Mouse (Mus musculus) left cerebral cortex, adult 18-20 months (tissue): ENCODE results near the gene Gm49320. TPM values are rescaled to one million over a fixed set of nuclear protein-coding genes. Genes with fewer than 3 reads are reported as not detected.

Experiments
- DNase-seq, 2 experiments: peaks; one replicate each; pipeline ENCODE4 v3.0.0; 2021 to 2022; ENCODE audit warnings: low spot score in 2 of 2, mixed read lengths in 1 of 2
- total RNA-seq, 2 experiments: library from RNA; stranded (reverse); gene quantifications; 2 replicates each; pipeline ENCODE4 v1.2.3; 2021

Gm49320 gene
- total RNA-seq, 2 experiments from 2014 or later = not detected

- DNase-seq = peak; percentile 82 to 84
These were observed 19.6 kb downstream of the Gm49320 start for GRCm38 (mm10) chr8:4258233-4258632.

DNA sequence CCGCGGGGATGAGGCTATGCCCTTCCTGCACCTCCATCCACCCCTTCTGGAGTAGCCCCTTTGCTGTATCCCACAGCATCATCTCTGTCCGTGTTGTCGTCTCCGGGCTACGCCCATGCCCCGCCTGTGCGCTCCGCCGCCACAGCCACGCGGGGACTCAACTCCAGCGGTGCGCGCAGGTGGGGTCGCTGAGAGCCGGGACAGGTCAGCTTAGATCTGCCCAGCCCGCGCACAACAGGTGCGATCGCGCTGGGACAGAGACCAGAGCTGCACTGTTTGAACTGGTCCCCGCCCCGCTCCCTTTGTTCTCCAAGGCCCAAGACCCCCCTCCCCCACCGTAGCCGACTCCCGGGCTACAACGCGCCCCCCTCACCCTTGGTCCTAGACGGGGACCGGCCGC lies 20.0 kb downstream of the Gm49320 start:
- DNase-seq = peak; percentile 30 to 42

- peak; percentile 95 for DNase-seq
These were observed 20.6 kb downstream of the Gm49320 start, which contains the start of gene Ctxn1 for GRCm38 (mm10) chr8:4259125-4259804. TSS of gene Ctxn1 (minus strand) at chr8:4259274.

DNA sequence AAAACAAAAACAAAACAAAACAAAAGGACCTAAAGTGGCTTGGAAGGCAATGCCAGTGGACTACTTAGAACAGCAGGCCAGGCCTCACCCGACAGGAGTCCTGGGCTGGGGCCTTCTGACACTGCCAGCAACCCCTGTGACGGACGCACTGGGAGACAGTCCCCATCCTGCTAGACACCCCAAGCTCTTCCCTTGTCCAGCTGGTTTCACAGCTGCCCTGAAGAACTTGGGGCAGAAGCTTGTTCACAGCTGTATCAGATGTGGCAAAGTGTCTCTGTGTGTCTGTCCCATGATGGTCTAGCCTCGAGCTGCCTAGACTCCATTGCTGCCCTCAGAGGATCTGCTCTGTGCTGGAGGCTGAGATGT lies 21.1 kb downstream of the Gm49320 start:
- no peak for DNase-seq

DNA sequence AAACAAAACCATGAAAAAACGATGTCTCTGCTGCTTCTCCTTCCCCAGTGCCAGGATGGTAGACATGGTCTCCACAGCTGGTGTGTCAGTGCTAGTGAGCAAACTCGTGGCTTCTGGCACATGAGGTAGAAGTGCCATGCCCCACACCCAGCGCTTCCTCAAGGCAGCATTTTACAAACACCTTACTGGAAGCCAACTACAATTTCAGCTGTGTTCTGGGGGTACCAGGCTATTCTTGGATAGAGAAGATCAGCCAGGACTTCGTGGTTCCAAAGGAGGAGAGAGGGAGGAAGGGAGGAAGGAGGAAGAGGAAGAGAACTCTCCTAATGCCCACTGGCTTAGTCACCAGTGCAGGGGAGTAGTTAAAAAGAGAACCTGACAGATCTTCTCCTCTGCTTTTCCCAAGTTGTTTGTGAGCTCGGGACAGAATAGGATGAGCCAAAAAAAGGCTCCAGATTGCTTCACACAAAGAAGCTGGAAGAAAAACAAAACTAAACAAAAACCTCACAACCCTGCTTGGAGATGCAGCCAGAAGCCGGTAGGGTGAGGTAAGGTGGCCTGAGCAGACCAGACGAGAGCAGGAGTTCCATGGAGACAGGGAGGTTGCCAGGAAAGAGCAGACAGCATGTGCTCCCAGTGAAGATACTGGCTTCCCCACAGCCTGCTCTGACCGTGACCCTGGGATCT lies 24.6 kb downstream of the Gm49320 start:
- peak in 1 of 2 experiments; percentile 26 for DNase-seq

DNA sequence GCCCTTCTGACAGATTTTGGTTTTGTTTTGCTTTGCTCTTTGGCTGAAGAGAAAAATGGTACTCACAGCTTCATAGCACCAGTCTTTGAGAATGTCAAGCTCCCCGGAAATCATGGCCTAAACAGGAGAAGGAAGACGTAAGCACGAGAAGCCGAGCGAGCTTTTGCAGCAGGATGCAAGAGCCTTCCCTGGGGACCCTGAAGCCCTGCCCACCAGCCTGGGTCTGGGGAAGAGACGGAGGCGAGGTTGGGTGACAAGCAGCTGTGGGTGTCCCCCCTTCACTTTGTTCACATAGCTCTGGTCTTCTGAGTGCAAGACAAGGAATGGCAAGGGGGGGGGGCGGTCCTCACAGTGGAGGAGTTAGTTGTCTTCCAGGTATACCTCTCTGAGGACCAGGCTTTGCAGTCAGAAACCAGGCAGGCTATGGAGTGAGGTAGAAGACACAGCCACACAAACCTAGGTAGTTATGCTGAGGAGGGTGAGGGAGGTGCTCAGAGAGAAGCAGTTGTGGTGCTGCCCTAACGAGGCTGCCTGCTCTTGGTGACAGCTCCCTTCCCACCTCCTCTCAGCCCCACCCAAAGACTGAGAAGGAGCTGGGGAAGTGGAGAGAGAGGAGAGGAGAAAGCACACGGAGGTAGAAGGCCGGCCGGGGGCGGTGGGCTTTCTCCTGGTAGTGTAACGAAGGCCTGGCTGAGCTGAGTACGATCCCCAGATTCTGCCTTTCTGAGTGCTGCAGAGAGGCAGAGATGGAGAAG lies 26.7 kb downstream of the Gm49320 start:
- no peak for DNase-seq

DNA sequence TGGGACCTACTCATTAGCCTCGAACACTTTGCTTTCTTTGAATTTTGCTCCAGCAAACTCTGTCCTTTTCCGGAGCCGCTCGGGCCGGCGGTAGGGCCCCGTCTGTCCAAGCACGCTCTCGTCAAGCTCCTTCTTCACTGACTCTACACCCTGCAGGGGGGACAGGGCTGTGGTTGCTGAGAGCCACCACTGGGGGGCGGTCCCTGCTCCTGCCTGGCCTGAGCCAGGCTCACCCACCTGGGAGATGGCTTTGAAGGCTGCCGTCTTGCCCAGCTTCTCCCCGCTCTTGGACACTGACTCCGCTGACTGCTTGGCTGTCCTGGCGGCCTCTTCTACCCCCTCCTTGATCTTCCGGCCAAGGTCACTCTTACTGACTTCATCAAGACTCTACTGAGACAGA lies 29.0 kb downstream of the Gm49320 start:
- no peak for DNase-seq

GRCm38 (mm10) chr8:4269609-4270008 lies 30.9 kb downstream of the Gm49320 start:
- no peak for DNase-seq

- peak; percentile 98 for DNase-seq
These were observed 36.8 kb downstream of the Gm49320 start, which contains the start of gene Timm44 for GRCm38 (mm10) chr8:4275275-4276110. TSS of gene Timm44 (minus strand) at chr8:4275913.

GRCm38 (mm10) chr8:4276111-4276465 lies 37.4 kb downstream of the Gm49320 start:
- no peak for DNase-seq

GRCm38 (mm10) chr8:4292738-4293137 lies 54.1 kb downstream of the Gm49320 start:
- DNase-seq = no peak

DNA sequence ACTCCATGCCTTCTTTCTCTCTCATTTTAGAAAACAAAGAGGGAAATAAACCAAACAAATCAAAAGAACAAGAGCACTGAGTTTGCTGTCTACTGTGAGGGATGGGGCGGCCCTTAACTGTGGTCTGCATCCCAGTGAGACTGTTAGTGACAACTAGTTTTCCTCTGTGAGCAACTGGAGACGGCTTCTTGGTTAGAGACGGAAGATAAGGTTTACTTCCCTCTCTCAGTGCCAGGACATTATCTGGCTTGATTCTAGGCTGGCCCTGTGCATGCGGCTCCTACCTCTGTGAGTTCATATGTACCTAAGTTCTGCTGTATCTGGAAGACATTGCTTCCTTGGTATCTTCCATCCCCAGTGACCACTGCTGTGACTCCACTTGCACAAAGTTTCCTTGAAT lies 59.2 kb downstream of the Gm49320 start:
- no peak for DNase-seq

Other genes starting within 250 kb of the Gm49320 start
- gene Cd209f, start 133.0 kb upstream of the Gm49320 start, total RNA-seq = 1 to 10 TPM in 1 of 2 experiments, under 1 TPM in 1; 0.94 to 1.4 TPM
- gene Cd209g, start 104.8 kb upstream of the Gm49320 start, total RNA-seq = 1 to 10 TPM in 1 of 2 experiments, under 1 TPM in 1; 0.37 to 1.4 TPM
- 100 to 1,000 TPM in 1 of 2 experiments, 10 to 100 TPM in 1; 98.1 to 102 TPM for gene Evi5l, start 72.3 kb upstream of the Gm49320 start, total RNA-seq
- 10 to 100 TPM; 32.7 to 41.9 TPM for gene Prr36, start 21.4 kb upstream of the Gm49320 start, total RNA-seq
- gene Lrrc8e, start 12.0 kb upstream of the Gm49320 start, total RNA-seq = under 1 TPM in 1 of 2 experiments, not detected in 1; 0.33 TPM
- 100 to 1,000 TPM in 1 of 2 experiments, 10 to 100 TPM in 1; 92.3 to 108 TPM for gene Map2k7, start 125 bp upstream of the Gm49320 start, total RNA-seq
- gene Tgfbr3l, start 9.3 kb downstream of the Gm49320 start, total RNA-seq = 1 to 10 TPM; 9.5 TPM
- 10 to 100 TPM; 30.6 to 31.8 TPM for gene Snapc2, start 14.2 kb downstream of the Gm49320 start, total RNA-seq
- 100 to 1,000 TPM; 519 to 574 TPM for gene Ctxn1, start 20.4 kb downstream of the Gm49320 start, total RNA-seq
- gene Timm44, start 37.0 kb downstream of the Gm49320 start, total RNA-seq = 10 to 100 TPM; 59.0 to 69.1 TPM
- gene Ccl25, start 86.3 kb downstream of the Gm49320 start, total RNA-seq = 10 to 100 TPM; 19.6 to 19.9 TPM
- 10 to 100 TPM; 73.3 to 77.0 TPM for gene Elavl1, start 86.5 kb downstream of the Gm49320 start, total RNA-seq